8 mouse cellular contexts compared by ENCODE assay signal in the genomic region with DNA sequence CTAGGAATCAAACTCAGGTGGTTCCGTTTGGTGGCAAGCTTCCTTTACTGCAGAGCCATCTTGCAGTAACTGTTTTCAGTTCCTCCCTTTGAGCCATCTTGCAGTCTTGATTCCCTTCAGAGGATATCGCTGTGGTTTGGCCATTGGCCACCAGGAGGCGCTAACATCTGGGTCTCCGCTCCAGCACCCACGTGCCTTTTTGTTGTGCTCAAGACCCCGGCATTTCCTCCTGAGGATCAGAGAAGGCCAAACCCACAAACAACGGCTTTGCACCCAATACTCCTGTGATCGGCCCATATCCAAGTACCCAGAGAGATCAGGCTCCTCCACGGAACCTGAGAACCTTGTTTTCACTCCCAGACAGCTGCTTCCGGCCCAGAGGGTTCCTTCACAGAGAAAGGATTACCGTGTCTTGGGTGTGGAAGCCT. TPM values are rescaled to one million over a fixed set of nuclear protein-coding genes. Genes with fewer than 3 reads are reported as not detected.
A peak's percentile ranks its signal among the peaks of the same experiment; 100 is the strongest.
DNase-seq lines count a peak whose midpoint lies in the region; ATAC-seq lines count a peak whose summit lies in the region.

No protein-coding gene starts in this region.

- ATAC-seq in inflammation-experienced regulatory T-cells, adult 6 months, result peak; percentile 84
- peak; percentile 89 for ATAC-seq in megakaryocyte-erythroid progenitor cell, adult 5-6 weeks (replicated peaks; ENCODE audit: low FRiP score, low TSS enrichment, poor library complexity, severe bottlenecking)

- intact Hi-C loops in gastrocnemius, postnatal 14 days (cut with DNase I; ENCODE audit: low total_unique reads), result no loop called here
- intact Hi-C loops in left cerebral cortex, postnatal 14 days (cut with DNase I), result loop anchor here (2.0 kb wide), 1 partner anchor 38 kb away; no protein-coding TSS in a partner anchor

- peak; percentile 76 for DNase-seq in adipocyte (ENCODE audit: low spot score)
- peak; percentile 96 for DNase-seq in embryo, embryonic 10.5 days (ENCODE audit: low spot score)
- DNase-seq in gastrocnemius, postnatal 14 days, result peak; percentile 88
- peak; percentile 88 to 92 for DNase-seq in left cerebral cortex, postnatal 14 days (ENCODE audit: low spot score in 2 of 2)
- DNase-seq in right cerebral cortex, postnatal 36 days (ENCODE audit: low spot score in 2 of 2), result peak; percentile 61 to 75
- DNase-seq in urinary bladder, postnatal 4 days (ENCODE audit: low spot score in 2 of 2), result peak; percentile 81 to 92

RNA-seq across cellular contexts. Expression of a gene that starts 18.8 kb away (rescaled TPM):
- total RNA-seq in gastrocnemius, postnatal 14 days (2021), result 10 to 100 TPM; 57.3 to 64.1 TPM
- polyA plus RNA-seq in inflammation-experienced regulatory T-cells, adult 6 months (2017; shearing (Covaris generic)), result 10 to 100 TPM; 20.2 to 24.2 (median 23.8) TPM
- total RNA-seq in left cerebral cortex, postnatal 14 days (2021), result 10 to 100 TPM; 78.9 to 82.4 TPM
- total RNA-seq in megakaryocyte-erythroid progenitor cell, adult 5-6 weeks (2014; fragmentation: Nextera tagmentation), result 135 and 143 TPM in 2 replicates
- 120 and 186 TPM in 2 replicates for total RNA-seq in megakaryocyte-erythroid progenitor cell, adult 5-6 weeks (2017)

RNA-seq across cellular contexts. Expression of a gene that starts 19.2 kb away (rescaled TPM):
- total RNA-seq in gastrocnemius, postnatal 14 days (2021), result 1 to 10 TPM; 1.5 TPM
- polyA plus RNA-seq in inflammation-experienced regulatory T-cells, adult 6 months (2017; shearing (Covaris generic)), result 1 to 10 TPM in 1 of 3 experiments, under 1 TPM in 2; 0.36 to 2.0 (median 0.75) TPM
- 1 to 10 TPM; 7.4 to 9.0 TPM for total RNA-seq in left cerebral cortex, postnatal 14 days (2021)
- total RNA-seq in megakaryocyte-erythroid progenitor cell, adult 5-6 weeks (2014; fragmentation: Nextera tagmentation), result 1.4 and 3.0 TPM in 2 replicates
- total RNA-seq in megakaryocyte-erythroid progenitor cell, adult 5-6 weeks (2017), result 2.9 and 5.0 TPM in 2 replicates

RNA-seq across cellular contexts. Expression of a gene that starts 19.2 kb away (rescaled TPM):
- total RNA-seq in gastrocnemius, postnatal 14 days (2021), result not detected
- not detected for polyA plus RNA-seq in inflammation-experienced regulatory T-cells, adult 6 months (2017; shearing (Covaris generic))
- not detected for total RNA-seq in left cerebral cortex, postnatal 14 days (2021)
- total RNA-seq in megakaryocyte-erythroid progenitor cell, adult 5-6 weeks (2014; fragmentation: Nextera tagmentation), result not detected in 2 replicates
- total RNA-seq in megakaryocyte-erythroid progenitor cell, adult 5-6 weeks (2017), result not detected in 2 replicates

RNA-seq across cellular contexts. Expression of a gene that starts 29.1 kb away (rescaled TPM):
- 100 to 1,000 TPM; 104 to 113 TPM for total RNA-seq in gastrocnemius, postnatal 14 days (2021)
- 10 to 100 TPM in 1 of 3 experiments, 1 to 10 TPM in 2; 4.5 to 11.7 (median 6.0) TPM for polyA plus RNA-seq in inflammation-experienced regulatory T-cells, adult 6 months (2017; shearing (Covaris generic))
- 10 to 100 TPM; 77.4 to 87.7 TPM for total RNA-seq in left cerebral cortex, postnatal 14 days (2021)
- 98.2 and 116 TPM in 2 replicates for total RNA-seq in megakaryocyte-erythroid progenitor cell, adult 5-6 weeks (2014; fragmentation: Nextera tagmentation)
- 189 and 268 TPM in 2 replicates for total RNA-seq in megakaryocyte-erythroid progenitor cell, adult 5-6 weeks (2017)

RNA-seq across cellular contexts. Expression of a gene that starts 54.3 kb away (rescaled TPM):
- total RNA-seq in gastrocnemius, postnatal 14 days (2021), result 10 to 100 TPM; 13.3 to 14.8 TPM
- 1 to 10 TPM; 1.3 to 3.3 (median 1.7) TPM for polyA plus RNA-seq in inflammation-experienced regulatory T-cells, adult 6 months (2017; shearing (Covaris generic))
- total RNA-seq in left cerebral cortex, postnatal 14 days (2021), result 1 to 10 TPM; 5.0 to 5.5 TPM
- total RNA-seq in megakaryocyte-erythroid progenitor cell, adult 5-6 weeks (2014; fragmentation: Nextera tagmentation), result 1.8 and 2.4 TPM in 2 replicates
- total RNA-seq in megakaryocyte-erythroid progenitor cell, adult 5-6 weeks (2017), result 0.38 and 2.6 TPM in 2 replicates

Comparison
In these comparisons a context has a peak if more than half of its experiments do, and no peak if none do; other contexts are left out.
1. Peak in every context shown above with its lines: DNase-seq and ATAC-seq.